Mouse (Mus musculus): ENCODE results near the gene Tubd1. TPM values are rescaled to one million over a fixed set of nuclear protein-coding genes. Genes with fewer than 3 reads are reported as not detected.

Tubd1 gene
- polyA plus RNA-seq, 1 experiment: 6.6 TPM

DNA sequence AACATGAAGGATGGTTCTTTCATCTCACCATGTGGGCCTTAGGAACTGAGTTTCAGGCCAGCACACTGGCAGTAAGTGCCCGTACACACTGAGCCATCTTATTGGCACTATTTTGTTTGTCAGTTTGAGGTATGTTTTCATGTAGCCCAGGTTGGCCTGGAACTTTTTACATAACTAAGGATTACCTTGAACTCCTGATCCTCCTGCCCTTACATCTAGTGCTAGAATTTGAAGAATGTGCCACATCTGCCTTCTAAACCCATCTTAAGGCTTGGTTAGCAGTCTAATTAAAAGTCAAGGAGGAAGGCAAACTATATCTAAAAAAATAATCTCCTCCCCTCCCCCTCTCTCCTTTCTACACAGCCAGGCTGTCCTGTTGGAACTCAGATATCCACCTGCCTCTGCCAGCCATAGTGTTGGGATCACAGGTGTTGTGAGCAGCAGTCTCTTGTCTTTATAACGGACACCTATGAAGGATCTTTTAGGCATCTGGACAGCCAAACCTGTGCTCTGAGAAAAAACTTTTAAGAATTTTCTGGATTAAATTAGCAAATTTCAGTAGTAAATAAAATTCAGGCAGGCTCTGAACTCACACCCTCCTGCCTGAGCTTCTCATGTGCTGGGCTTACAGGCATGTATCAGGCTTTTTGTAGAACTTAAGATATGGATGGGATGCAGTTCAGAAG, 47.3 kb downstream of the Tubd1 start:
- H3ac ChIP-seq (ENCODE audit: control insufficient read depth, insufficient read length): no peak overlapping the region
- no peaks in the 10 kb centered on the region for H3K27me3 ChIP-seq (ENCODE audit: control insufficient read depth, insufficient read depth, insufficient read length)
- peaks cover 15% of the 10 kb centered on the region for H3K36me3 ChIP-seq (ENCODE audit: control insufficient read depth, insufficient read depth)
- no peak overlapping the region for H3K4me3 ChIP-seq
- H3K79me2 ChIP-seq (ENCODE audit: control insufficient read depth, insufficient read depth): peaks cover 85% of the 10 kb centered on the region
- no peak for TF ChIP-seq POLR2AphosphoS2 (IDR thresholded peaks at IDR 0.05; ENCODE audit: insufficient read length, low read depth)
- TF ChIP-seq MAX (IDR thresholded peaks at IDR 0.05; ENCODE audit: low read depth): no peak
- TF ChIP-seq E2F4 (IDR thresholded peaks at IDR 0.05; ENCODE audit: insufficient read depth): no peak
- no peak for TF ChIP-seq REST (IDR thresholded peaks at IDR 0.05; ENCODE audit: insufficient read depth, insufficient read length)
- TF ChIP-seq TCF3 (IDR thresholded peaks at IDR 0.05; ENCODE audit: insufficient read length, low read depth): no peak
- no peak for TF ChIP-seq SRF (IDR thresholded peaks at IDR 0.05; ENCODE audit: control insufficient read depth, insufficient read length, low read depth)
- no peak for TF ChIP-seq USF1 (IDR thresholded peaks at IDR 0.05; ENCODE audit: low read depth)
- TF ChIP-seq POLR2A (IDR thresholded peaks at IDR 0.05; ENCODE audit: insufficient read length, low read depth): no peak
- no peak for TF ChIP-seq TCF12 (IDR thresholded peaks at IDR 0.05; ENCODE audit: insufficient read depth, poor library complexity, severe bottlenecking)
- no peak for TF ChIP-seq MYOG (IDR thresholded peaks at IDR 0.05; ENCODE audit: control insufficient read depth in 1 of 3, insufficient read depth in 1 of 3, insufficient read length in 2 of 3, low read depth in 2 of 3)
- no peak for TF ChIP-seq MYOD1 (IDR thresholded peaks at IDR 0.05; ENCODE audit: control insufficient read depth in 1 of 3, insufficient read length in 2 of 3, low read depth in 2 of 3)
- no peak for TF ChIP-seq CEBPB (IDR thresholded peaks at IDR 0.05; ENCODE audit: insufficient read depth, poor library complexity, severe bottlenecking)
- H3K4me2 ChIP-seq (ENCODE audit: low read depth): peak overlapping the region; percentile 78

DNA sequence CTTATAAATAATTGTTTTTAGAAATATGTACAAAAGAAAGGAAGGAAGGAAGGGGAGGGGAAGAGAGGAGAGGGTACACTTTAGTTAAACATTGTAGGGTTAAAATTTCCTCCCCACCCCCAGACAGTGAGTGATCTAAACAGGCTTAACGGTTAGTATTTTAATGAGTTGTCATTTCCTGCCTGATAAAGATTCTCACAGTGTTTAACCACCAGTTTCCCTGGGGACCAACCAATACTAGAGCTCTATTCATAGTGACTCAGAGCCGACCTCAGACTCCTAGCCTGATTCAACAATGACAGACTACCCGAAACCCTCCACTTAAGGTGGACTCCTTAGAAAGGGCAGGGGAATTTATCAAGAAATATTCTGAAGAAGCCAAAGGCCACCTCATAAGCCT, 48.2 kb downstream of the Tubd1 start:
- peak overlapping the region; percentile 78 for H3K4me2 ChIP-seq (ENCODE audit: low read depth)
- TF ChIP-seq CEBPB (IDR thresholded peaks at IDR 0.05; ENCODE audit: insufficient read depth, poor library complexity, severe bottlenecking): 0 out of 2 replicates have a peak, but pooled peaks have one; percentile 23
- TF ChIP-seq MYOD1 (IDR thresholded peaks at IDR 0.05; ENCODE audit: control insufficient read depth in 1 of 3, insufficient read length in 2 of 3, low read depth in 2 of 3): no peak

DNA sequence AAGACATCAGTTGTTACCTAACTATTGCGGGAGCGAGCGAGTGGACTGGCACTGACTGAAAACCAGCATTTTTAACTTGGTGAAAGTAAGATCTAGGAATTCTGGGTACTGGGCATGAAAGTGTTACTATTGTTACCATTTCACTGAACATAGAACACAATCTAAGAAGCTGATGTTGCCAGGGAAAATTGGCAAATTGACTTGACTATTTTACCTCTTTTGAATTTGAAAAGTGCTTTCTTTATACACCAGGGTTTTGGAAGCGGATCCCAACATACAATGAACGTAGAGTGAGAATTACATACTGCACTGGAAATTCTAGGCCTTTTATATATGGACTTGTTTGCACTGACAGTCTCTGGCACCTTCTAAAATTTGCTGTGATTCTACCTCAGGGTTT, 48.7 kb downstream of the Tubd1 start:
- Histone ChIP-seq H3K4me2 (ENCODE audit: low read depth) (peak overlapping the region; percentile 78), H3K36me3 (ENCODE audit: control insufficient read depth, insufficient read depth) (peaks cover 15% of the 10 kb centered on the region), H3K4me3 (no peak overlapping the region), H3ac (ENCODE audit: control insufficient read depth, insufficient read length) (no peak overlapping the region), H3K27me3 (ENCODE audit: control insufficient read depth, insufficient read depth, insufficient read length) (no peaks in the 10 kb centered on the region), H3K79me2 (ENCODE audit: control insufficient read depth, insufficient read depth) (peaks cover 95% of the 10 kb centered on the region)
- TF ChIP-seq REST (IDR thresholded peaks at IDR 0.05; ENCODE audit: insufficient read depth, insufficient read length) (no peak), POLR2AphosphoS2 (IDR thresholded peaks at IDR 0.05; ENCODE audit: insufficient read length, low read depth) (no peak), TCF12 (IDR thresholded peaks at IDR 0.05; ENCODE audit: insufficient read depth, poor library complexity, severe bottlenecking) (no peak), POLR2A (IDR thresholded peaks at IDR 0.05; ENCODE audit: insufficient read length, low read depth) (no peak), USF1 (IDR thresholded peaks at IDR 0.05; ENCODE audit: low read depth) (no peak), TCF3 (IDR thresholded peaks at IDR 0.05; ENCODE audit: insufficient read length, low read depth) (no peak), SRF (IDR thresholded peaks at IDR 0.05; ENCODE audit: control insufficient read depth, insufficient read length, low read depth) (no peak), MAX (IDR thresholded peaks at IDR 0.05; ENCODE audit: low read depth) (no peak), MYOD1 (IDR thresholded peaks at IDR 0.05; ENCODE audit: control insufficient read depth in 1 of 3, insufficient read length in 2 of 3, low read depth in 2 of 3) (no peak), MYOG (IDR thresholded peaks at IDR 0.05; ENCODE audit: control insufficient read depth in 1 of 3, insufficient read depth in 1 of 3, insufficient read length in 2 of 3, low read depth in 2 of 3) (no peak), CEBPB (IDR thresholded peaks at IDR 0.05; ENCODE audit: insufficient read depth, poor library complexity, severe bottlenecking) (no peak), E2F4 (IDR thresholded peaks at IDR 0.05; ENCODE audit: insufficient read depth) (no peak)

More for the DNA sequence above, 48.2 kb downstream of the Tubd1 start:
- no peaks in the 10 kb centered on the region for H3K27me3 ChIP-seq (ENCODE audit: control insufficient read depth, insufficient read depth, insufficient read length)
- H3K79me2 ChIP-seq (ENCODE audit: control insufficient read depth, insufficient read depth): peaks cover 94% of the 10 kb centered on the region
- peaks cover 15% of the 10 kb centered on the region for H3K36me3 ChIP-seq (ENCODE audit: control insufficient read depth, insufficient read depth)
- no peak overlapping the region for H3ac ChIP-seq (ENCODE audit: control insufficient read depth, insufficient read length)
- no peak overlapping the region for H3K4me3 ChIP-seq

DNA sequence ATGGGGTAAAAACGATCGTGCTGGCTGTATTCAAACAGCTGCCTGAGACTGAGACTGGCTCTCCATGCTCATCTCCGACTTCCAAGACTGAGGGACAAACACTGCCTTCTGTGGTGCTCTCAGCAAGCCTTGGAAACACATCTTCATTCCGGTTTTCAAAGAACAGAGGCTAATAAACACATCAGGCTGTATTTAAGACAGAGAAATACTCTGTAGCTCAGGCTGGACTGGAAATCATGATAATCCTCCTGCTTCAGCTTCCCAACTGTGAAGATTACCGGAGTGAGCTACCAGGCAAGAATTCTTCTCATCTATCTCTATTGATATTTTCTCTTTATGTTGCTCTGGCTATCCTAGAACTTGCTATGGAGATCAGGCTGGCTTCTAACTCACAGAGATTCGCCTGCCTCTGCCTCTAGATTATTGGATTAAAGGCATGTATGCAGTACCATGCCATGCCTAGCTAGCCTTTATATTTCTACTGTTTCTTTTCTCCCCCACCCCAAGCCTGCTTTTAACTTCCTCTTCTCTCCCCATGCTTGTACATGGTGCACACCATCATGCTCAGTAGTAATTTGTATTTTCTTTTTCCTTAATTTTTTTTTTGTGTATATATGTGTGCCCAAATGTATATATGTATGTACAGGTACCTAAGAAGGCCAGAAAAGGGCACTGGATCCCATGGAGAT, 49.5 kb downstream of the Tubd1 start:
- TF ChIP-seq USF1 (IDR thresholded peaks at IDR 0.05; ENCODE audit: low read depth) (no peak), MYOG (IDR thresholded peaks at IDR 0.05; ENCODE audit: control insufficient read depth in 1 of 3, insufficient read depth in 1 of 3, insufficient read length in 2 of 3, low read depth in 2 of 3) (no peak), MYOD1 (IDR thresholded peaks at IDR 0.05; ENCODE audit: control insufficient read depth in 1 of 3, insufficient read length in 2 of 3, low read depth in 2 of 3) (no peak), TCF12 (IDR thresholded peaks at IDR 0.05; ENCODE audit: insufficient read depth, poor library complexity, severe bottlenecking) (no peak), SRF (IDR thresholded peaks at IDR 0.05; ENCODE audit: control insufficient read depth, insufficient read length, low read depth) (no peak), CEBPB (IDR thresholded peaks at IDR 0.05; ENCODE audit: insufficient read depth, poor library complexity, severe bottlenecking) (no peak), POLR2A (IDR thresholded peaks at IDR 0.05; ENCODE audit: insufficient read length, low read depth) (no peak), MAX (IDR thresholded peaks at IDR 0.05; ENCODE audit: low read depth) (no peak), E2F4 (IDR thresholded peaks at IDR 0.05; ENCODE audit: insufficient read depth) (no peak), POLR2AphosphoS2 (IDR thresholded peaks at IDR 0.05; ENCODE audit: insufficient read length, low read depth) (no peak), REST (IDR thresholded peaks at IDR 0.05; ENCODE audit: insufficient read depth, insufficient read length) (no peak), TCF3 (IDR thresholded peaks at IDR 0.05; ENCODE audit: insufficient read length, low read depth) (no peak)
- no peak overlapping the region for H3ac ChIP-seq (ENCODE audit: control insufficient read depth, insufficient read length)
- H3K36me3 ChIP-seq (ENCODE audit: control insufficient read depth, insufficient read depth): peaks cover 15% of the 10 kb centered on the region

More for the DNA sequence above, 49.5 kb downstream of the Tubd1 start:
- no peak overlapping the region for H3K4me3 ChIP-seq
- peak overlapping the region; percentile 78 for H3K4me2 ChIP-seq (ENCODE audit: low read depth)
- no peaks in the 10 kb centered on the region for H3K27me3 ChIP-seq (ENCODE audit: control insufficient read depth, insufficient read depth, insufficient read length)
- H3K79me2 ChIP-seq (ENCODE audit: control insufficient read depth, insufficient read depth): peaks cover 96% of the 10 kb centered on the region
